Mouse (Mus musculus) cerebellum, adult 9-10 months (tissue): ENCODE results near the gene Wnt3a.
A peak's percentile ranks its signal among the peaks of the same experiment; 100 is the strongest.

Source experiments
- DNase-seq: peaks from one replicate; pipeline ENCODE4 v3.0.0; 2022

Wnt3a gene

DNA sequence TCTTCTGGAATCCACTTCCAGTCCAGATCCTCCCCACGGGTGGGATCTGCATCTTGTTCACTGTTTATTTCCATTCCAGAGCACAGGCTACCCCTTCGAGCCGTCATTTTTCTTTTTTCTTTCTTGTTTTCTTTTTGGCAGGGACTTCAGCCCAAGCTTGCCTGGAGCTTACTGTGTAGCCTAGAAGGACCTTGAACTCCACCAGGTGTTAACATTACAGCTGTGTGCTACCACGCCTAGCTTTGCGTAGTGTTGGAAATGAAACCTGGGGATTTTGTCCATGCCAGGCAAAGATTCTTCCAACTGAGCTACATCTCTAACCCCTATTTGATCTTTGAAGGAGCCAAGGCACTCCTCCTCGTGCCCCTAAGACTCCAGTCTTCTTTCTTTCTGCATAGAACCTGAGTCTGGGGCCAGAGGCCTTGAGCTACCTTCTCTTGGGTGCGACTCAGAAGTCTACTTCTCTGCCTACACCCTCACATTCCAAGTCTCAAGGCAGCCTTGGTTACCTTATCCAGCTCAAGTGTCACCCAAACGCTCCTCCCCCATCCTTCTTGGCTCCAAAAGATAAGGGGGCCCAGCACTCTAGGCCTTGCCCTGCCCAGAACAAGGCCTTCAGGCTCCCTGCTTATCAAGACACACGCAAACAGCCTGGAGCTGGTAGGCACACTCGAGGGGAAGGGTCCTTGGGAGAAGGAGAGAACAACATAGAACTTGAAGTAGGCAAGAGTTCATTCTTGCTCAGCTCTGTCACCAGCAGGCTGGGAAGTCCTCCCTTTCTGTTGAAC is 29.7 kb downstream of the Wnt3a start:
- no peak for DNase-seq

DNA sequence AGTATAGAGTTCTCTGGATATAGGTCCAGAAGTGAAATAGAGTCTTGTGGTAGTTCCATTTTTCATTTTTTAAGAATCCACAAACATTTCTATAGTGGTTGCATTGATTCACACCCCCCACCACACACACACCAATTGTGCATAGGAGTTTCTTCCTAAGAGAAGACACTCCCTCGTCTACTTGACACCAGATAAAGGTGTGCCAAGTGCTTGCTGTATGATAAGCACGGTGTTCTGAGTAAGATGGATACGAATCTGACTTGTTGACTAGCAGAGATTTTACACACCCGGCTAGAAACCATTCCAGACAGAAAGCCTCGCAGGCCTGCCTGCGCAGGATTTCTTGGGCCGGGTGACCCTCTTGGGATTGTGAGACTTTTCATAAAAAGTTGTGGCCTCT is 30.9 kb downstream of the Wnt3a start:
- DNase-seq: no peak

GRCm38 (mm10) chr11:59248101-59248500 is 42.5 kb downstream of the Wnt3a start:
- no peak for DNase-seq

DNA sequence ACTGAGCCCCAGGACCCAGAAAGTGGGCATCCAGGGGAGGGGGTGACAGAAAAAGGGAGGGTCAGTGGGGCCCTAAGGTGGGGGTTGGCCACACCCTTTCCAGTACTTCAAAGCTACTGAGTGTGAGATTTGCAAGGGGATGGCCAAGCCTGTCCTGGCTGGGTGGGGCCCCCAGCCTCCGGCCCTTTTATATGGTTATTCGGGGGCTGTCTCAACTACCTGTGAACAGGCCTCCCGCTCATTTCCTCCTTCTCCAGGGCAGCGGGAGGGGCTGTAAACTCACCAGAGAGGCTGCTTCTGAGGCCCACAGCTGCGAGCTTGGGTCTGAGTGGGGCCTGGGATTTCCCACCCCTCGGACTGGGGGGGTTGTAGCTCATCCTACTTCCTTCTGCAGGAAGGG is 46.7 kb downstream of the Wnt3a start:
- DNase-seq: no peak

DNA sequence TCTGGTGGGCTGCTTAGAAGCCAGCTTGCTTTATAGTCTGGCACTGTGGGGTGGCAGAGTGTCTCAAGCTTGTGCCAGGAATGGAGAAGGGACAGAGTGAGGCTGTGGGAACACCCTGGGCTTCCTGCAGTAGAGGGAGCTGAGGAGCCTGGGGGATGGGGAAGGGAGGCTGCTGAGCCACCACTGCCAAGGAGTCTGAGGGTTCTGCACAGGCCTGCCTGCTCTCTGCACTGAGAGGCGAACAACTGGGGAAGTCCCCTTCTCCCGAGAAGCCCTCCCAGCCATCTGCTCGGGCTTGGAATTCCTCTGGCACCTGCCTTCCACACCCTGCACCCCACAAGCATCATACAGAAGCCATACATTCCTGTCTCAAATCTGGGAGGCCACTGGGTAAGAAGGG is 48.7 kb downstream of the Wnt3a start:
- no peak for DNase-seq

DNA sequence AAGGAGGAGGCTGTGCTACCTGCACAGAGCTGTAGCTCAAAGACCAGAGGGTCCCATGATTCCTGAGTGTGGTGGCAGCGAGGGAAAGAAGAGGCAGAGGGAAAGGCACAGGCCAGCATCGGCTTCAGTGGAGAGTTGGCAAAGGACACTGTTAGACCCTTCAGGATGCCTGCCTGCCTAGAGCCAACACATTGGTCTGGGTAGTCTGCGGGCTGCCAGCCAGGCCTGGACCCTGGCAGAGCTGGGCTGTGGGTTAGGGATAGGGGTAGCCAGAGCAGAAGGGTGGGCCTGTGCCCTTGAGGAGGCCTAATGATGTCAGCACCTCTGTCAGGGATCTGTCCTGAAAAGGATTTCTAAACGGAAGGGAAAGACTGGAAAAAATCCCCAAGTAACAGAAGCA is 50.8 kb downstream of the Wnt3a start:
- DNase-seq: no peak

DNA sequence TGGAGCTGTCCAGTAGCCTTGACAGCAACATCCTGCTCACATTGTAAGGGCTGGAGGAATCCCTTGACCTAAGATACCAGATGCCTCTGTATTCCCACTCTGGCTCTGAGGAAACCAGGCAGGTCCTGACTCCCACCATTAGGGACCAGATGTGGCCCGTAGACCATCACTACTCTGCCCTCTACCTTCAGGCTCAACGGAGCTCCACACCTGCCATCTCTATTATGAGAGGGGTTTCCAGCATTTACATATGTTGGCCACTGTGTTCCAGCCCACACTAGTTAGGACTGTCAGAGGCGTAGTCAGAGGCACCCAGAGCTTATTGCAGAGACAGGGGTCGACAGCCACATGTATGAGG is 51.1 kb downstream of the Wnt3a start:
- DNase-seq: no peak

DNA sequence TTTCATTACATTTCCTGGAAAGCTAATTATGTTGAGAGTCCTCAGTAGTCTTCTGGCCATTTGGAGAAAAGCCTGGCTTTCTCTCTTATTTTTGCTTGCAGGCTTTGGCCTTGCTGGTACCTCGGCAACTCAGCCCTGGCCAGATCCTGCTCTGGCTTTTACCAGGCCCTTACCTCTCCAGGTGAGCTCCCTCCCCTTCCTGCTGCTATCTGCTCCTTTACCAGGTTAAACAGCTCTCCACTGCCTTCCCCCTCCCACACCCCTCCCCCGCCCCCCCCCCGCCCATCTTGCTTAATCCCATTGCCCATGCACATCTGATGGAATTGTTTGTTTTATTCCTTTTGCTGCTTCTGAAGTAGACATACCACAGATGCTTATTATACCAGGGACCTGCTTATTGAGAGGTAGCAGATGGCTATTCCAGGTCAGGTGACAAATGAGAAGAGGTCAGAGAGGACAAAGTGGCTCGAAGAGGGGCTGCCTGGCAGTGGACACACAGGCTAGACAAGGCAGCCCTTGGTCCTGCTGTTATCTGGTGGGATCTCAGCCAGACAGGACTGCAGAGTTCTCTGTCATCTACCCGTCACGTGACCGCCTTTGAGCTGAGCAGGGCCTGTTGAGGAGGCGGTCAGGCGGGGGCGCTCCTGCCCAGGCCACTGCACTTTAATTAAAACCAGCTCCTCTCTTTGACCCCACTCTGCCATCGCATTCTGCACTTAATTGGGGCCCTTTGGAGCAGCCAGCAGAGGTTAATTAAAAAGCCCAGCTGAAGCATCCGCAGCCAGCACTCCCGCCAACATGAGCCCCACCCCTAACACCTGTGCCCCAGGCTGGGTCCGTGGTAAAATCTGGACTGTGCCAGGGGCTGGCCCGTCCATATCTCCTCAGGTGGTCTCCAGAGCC is 51.8 kb downstream of the Wnt3a start:
- peak; percentile 87 for DNase-seq

DNA sequence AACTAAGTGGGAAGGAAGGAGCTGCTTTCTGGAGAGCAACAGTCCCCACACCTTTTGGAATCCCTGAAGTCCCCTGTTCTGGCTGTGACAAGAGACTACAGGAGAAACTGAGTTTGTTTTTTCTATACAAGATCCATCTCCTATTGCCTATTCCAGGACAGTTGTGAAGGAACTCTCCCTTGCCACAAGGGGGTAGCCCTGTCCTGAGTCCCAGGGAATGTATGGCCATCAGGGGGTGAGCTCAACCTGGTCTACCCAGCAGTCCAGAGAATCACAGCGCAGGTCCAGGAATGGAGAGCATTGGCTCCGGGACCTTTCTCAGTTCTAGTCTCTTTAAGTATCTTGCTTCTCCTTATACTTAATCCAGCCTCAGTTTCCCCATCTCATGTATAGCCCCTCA is 57.8 kb downstream of the Wnt3a start:
- no peak for DNase-seq

- DNase-seq: peak; percentile 73
Measured at GRCm38 (mm10) chr11:59230144-59230760, 60.3 kb downstream of the Wnt3a start.

GRCm38 (mm10) chr11:59228122-59228953 is 62.2 kb downstream of the Wnt3a start, which contains the start of gene Arf1:
TSS of gene Arf1 (minus strand) at chr11:59228270.
- peak; percentile 96 for DNase-seq

- DNase-seq: peak; percentile 66
Measured at GRCm38 (mm10) chr11:59227604-59228121, 62.9 kb downstream of the Wnt3a start.

- peak; percentile 31 for DNase-seq
Measured at GRCm38 (mm10) chr11:59226787-59227603, 63.6 kb downstream of the Wnt3a start.

DNA sequence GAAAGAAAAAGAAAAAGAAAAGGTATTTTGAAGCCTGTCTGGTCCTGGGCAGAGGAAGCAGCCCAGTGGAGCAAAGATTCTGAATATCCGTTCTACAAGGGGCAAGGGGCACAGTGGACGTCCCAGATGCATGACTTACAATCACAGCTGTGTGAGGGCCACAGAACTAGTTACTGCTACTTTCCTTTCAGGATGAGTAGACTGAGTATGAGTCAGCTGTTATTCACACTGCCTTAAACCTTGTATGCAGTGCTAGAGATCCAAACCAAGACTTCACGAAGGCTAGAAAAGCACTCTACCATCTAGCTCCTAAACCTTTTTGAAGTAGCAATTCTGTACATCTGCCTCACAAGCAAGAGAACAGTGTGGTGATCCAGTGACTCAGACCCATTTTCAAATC is 64.3 kb downstream of the Wnt3a start:
- peak; percentile 18 for DNase-seq

GRCm38 (mm10) chr11:59225167-59225566 is 65.4 kb downstream of the Wnt3a start:
- DNase-seq: no peak

DNA sequence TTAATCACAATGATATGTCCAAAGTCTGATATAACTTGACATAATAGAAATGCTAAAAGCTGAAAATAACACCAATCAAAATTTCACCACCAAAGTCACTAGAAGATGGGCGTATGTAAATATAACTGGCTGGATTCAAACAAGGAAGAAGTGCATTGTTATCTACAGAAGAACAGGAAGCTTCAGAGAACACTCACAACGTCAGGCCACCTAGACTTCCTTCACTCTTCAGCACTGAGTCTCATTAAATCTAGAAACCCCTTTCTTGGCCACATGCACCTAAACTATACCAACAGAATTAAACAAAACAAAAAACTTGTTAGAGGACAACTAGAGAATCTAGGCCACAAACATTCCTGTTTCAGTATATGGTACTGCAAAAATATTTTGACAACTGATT is 66.1 kb downstream of the Wnt3a start:
- no peak for DNase-seq

DNA sequence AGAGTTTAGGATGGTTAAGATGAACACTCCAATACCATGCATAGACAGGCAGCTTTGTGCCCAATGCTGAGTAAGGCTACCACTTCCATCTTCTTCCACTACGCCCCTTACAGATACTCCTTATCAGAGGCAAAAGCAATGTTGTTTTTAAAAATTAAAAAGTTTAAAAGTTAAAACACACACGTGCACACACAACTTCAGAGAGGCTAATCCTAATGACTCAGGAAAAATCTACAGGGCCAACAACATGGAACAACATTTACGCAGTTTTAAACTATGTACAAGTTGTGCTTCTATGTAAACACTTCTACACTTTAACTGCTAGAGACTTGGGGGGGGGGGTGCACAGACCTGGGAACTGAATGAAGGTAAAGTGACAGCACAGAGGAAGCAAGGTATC is 66.5 kb downstream of the Wnt3a start:
- no peak for DNase-seq

- no peak for DNase-seq
Measured at GRCm38 (mm10) chr11:59222306-59222705, 68.2 kb downstream of the Wnt3a start.

- DNase-seq: no peak
Measured at GRCm38 (mm10) chr11:59221604-59222003, 68.9 kb downstream of the Wnt3a start.

- DNase-seq: no peak
Measured at GRCm38 (mm10) chr11:59219064-59219463, 71.5 kb downstream of the Wnt3a start.

DNA sequence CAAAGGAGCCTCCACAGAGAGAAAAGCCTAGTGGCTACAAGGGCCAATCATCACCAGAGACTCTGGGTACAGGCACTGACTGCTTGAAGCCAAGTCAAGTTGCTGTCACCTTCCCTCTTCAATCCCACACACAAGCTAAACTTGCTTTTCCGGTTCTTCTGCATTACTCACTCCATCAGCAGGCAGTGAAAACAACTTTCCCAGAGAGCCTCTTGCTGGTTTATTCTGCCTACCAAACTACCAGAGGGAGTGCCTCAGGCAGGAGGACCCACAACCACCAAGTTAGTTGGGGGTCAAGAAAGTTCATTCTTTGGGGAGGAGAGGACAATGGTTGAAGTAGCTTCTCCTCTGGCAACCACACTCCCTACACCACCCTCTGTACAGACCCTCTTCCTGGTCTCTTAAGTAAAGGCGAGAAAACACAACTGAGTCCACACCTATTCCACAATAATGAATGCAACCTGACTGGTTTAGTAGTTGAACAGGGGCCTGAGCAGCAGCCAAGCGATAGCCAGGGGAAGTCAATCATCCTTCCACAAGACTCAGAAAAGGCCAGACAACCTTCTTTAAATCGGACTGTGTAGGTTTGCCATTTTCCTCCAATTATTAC is 72.1 kb downstream of the Wnt3a start:
- DNase-seq: no peak
